Mouse (Mus musculus) common myeloid progenitor, adult 5-6 weeks (primary cell): ENCODE measurements at regions not wholly inside any gene's neighbourhood (a gene's known extent, or its start where the extent isn't known, plus 50 kb on each side); places are given as distances from the start of the nearest gene placed in this dataset.

Experiments
- ATAC-seq: replicated peaks from 2 replicates; pipeline ENCODE4 v1.8.0; 2016; ENCODE audit warnings: low read depth, mild to moderate bottlenecking, moderate TSS enrichment, inconsistent platforms; ENCODE audit not compliant: poor library complexity, severe bottlenecking

- 0 out of 2 replicates have a peak, but pooled peaks have one; percentile 36 for ATAC-seq
Observed at GRCm38 (mm10) chr16:95057596-95057995, 60.1 kb upstream of the Kcnj6 start.

- no peak for ATAC-seq
Observed at GRCm38 (mm10) chr16:95064423-95064822, 66.9 kb upstream of the Kcnj6 start.

DNA sequence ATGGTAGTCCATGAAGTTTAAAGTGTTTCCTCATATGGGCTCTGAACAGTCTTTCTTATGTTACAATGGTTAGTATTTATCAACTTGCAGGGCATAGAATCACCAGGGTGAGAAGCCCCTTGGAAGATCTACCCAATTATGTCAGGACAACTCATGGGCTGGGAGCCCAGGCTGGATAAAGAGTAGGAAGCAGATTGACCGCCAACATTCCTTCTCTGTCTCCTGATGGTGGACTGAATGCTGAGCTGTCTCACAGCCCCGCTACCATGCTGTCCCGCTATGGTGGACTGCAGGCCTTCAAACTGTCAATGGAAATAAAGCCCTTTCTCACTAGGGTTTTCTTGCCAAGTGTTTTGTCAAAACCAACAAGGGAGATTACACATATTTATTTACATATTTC is 69.2 kb upstream of the Kcnj6 start:
- no peak for ATAC-seq

GRCm38 (mm10) chr16:95092471-95093221 is 95.1 kb upstream of the Kcnj6 start:
- ATAC-seq = no peak

GRCm38 (mm10) chr16:95093753-95094152 is 96.3 kb upstream of the Kcnj6 start:
- ATAC-seq = peak; percentile 83

DNA sequence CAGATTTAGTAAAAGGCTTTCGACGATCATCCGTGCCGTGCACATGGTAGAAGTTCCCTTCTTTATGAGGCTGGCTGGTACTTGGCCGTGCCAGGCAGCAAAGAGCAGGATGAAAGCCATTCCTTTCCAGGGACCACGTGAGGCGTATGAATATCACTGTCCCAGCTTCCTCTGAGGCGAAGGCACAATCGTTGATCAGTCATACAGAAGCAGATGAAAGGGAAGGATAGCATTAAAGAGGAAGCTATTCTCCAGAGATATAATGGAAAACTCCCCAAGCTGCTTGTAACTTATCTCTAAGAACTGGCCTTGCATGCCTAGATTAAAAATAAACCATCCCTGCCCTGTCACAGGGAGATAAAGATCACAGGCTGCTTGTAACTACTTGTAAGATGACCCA is 103.5 kb upstream of the Kcnj6 start:
- ATAC-seq = no peak

- ATAC-seq = no peak
Observed at GRCm38 (mm10) chr16:95117531-95117930, 120.0 kb upstream of the Kcnj6 start.

DNA sequence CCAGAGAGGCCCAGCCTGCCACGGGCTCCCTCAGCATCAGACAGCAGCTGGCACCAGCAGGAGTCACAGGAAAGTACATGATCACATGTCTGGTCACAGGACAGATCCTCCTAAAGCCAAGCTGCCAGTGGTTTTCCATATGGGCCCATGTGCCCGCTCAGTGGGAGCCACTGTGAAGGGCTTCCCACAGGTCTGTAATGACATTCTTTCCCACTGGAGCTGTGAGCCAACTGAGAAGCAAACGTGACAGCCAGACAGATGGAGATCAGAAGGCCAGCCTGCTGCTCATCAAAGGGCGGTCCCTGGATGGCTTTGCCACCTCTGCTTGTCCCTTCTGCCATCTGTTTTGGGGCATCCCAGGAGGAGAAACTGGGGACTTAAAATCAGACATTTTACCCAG is 121.8 kb upstream of the Kcnj6 start:
- ATAC-seq = no peak

DNA sequence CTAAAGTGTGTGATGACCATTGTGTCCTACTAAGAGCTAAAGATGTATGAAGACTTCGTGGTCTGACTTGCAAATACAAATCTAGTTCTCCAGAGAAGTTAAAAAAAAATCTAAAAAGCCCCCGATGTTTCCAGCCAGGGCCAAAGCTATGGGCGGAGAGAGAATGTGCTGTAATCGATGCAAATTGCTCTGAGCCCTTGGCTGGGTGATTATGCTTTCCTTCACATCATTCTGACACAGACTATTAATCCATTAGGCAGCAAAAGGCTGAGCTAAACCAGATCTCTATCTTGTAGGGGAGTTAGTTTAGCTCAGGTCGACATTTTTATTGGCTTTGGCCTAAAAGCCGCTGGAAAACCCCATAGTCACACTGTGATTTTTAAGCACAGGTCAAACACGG is 124.5 kb upstream of the Kcnj6 start:
- ATAC-seq = no peak

GRCm38 (mm10) chr16:95127616-95128015 is 129.7 kb upstream of the Kcnj15 start:
- ATAC-seq = no peak

GRCm38 (mm10) chr16:95131815-95132214 is 125.5 kb upstream of the Kcnj15 start:
- no peak for ATAC-seq

GRCm38 (mm10) chr16:95138809-95139208 is 118.5 kb upstream of the Kcnj15 start:
- ATAC-seq = no peak

DNA sequence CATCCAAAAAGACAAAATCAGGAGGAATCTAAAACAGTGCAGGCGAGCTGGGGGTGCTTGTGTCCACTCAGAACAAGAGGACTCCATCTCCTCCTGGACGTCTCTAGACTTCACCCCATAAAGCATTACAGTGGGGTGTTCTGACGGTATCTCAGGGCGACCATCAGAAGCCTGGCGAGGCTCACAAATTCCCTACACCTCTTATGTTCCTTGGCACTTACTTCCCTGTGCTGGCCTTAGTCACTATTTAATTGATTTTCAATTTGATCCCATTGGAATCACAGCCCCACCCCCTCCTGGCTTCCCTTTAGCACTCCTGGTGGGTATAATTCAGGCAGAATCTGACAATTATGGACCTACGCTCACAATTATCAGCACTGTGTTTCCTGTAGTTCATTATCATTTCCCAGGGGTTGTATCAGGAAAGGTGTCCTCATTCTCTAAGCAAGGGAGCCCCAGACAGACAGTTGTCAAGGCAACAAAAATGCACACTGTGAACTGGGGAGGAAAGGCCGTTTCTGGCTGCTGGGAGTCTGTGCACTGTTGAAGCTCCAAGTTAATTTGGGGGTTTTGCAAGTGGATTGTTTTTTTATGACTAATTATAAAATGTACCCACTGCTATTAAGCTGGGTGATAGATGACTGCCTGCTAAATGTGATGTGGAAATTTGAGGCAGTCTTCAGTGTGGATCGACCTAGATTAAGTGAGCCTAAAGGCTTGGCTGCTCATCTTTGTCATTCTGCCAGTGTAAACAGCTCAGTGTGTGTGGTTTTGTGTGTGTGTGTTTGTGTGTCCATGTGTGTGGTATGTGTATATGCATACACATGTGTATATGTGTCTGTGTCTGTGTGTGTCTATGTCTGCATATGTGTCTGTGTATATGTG is 115.6 kb upstream of the Kcnj15 start:
- no peak for ATAC-seq

DNA sequence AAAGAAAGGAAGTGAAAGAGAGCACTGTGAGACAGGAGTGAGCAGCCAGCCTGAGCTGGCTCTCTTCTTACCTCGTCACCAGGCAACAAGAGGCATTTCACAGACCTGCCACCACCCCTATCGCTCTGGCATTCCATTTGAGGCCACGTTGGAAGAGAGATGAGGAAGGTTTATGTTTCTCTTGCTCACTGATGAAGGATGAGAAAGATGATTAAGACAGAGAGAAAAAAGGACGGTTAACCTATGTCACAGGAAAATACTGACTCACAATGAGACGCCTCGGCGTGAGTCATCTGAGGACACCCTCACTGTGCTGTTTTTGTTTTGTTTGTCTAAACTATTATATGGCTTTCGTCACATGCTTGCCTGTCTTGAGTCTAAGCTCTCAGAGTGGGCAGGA is 106.9 kb upstream of the Kcnj15 start:
- no peak for ATAC-seq

GRCm38 (mm10) chr16:95151499-95151898 is 105.9 kb upstream of the Kcnj15 start:
- no peak for ATAC-seq

DNA sequence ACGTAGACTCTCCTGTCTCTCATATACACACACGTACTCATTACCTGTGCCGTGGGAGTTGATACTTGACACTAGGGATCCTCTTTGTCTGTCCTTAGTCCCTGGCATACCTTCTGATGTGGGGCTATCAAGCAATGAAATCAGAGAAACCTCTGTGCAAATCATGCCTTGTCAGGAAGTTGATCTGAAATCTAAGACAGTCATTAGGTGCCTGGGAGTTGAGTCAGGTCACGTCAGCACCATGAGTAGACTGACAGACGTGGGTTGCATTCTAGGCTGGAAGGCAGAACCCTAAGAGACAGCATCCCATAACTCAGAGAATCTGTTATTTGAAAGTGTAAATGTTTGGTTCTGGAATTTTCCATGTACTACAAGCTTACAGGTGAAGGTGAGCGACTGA is 105.4 kb upstream of the Kcnj15 start:
- no peak for ATAC-seq

GRCm38 (mm10) chr16:95152742-95153383 is 104.5 kb upstream of the Kcnj15 start:
- ATAC-seq = no peak

DNA sequence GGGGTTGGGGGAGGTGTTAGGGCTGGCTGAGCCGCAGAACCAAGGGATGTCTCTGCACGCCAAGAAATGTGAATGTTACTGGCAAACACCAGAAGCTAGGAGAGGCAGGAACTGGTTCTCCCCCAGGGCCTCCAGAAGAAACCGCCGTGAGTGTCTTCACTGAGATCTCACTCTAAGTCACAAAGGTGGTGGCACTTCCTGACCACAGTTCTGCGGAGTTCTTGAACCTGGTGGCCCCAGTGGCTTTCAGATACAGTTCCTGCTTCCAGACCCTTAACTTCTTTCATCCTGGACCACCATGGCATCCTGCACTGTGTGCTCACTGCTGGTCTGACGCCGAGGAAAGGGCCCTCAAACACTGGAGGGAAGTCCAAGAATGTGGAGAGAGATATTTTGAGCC is 89.0 kb upstream of the Kcnj15 start:
- ATAC-seq = no peak

- no peak for ATAC-seq
Observed at GRCm38 (mm10) chr16:95169346-95169745, 88.0 kb upstream of the Kcnj15 start.

GRCm38 (mm10) chr16:95180562-95180961 is 76.8 kb upstream of the Kcnj15 start:
- ATAC-seq = no peak

GRCm38 (mm10) chr16:95185341-95185740 is 72.0 kb upstream of the Kcnj15 start:
- ATAC-seq = no peak
